Mouse (Mus musculus): Measurements from ENCODE around the gene Kmt2c.
A peak's percentile ranks its signal among the peaks of the same experiment; 100 is the strongest.

GRCm38 (mm10) chr5:25222752-25223702, 275.6 kb downstream of the Kmt2c start, which contains the start of gene E130116L18Rik:
- TF ChIP-seq POLR2A (IDR thresholded peaks at IDR 0.05; ENCODE audit: extremely low read depth, insufficient read depth, low read length) (peak; percentile 63; the same call in 1 of the 2 replicates), CTCF (IDR thresholded peaks at IDR 0.05; ENCODE audit: extremely low read depth, insufficient read depth, low read length) (no peak)

Data from cortical plate, adult 2 months (tissue).